Mouse (Mus musculus) hindbrain, embryonic 10.5 days (tissue): ENCODE data around the gene Hnf1b. TPM values are rescaled to one million over a fixed set of nuclear protein-coding genes. Genes with fewer than 3 reads are reported as not detected.

Source experiments
- DNase-seq: peaks from one replicate; pipeline ENCODE4 v3.0.0-alpha.2; 2017; ENCODE audit warnings: low spot score
- H3K27ac ChIP-seq: fragments of 300-500 bp; sonication (generic); 2 replicates; pipeline ENCODE4 v1.5.1; 2016; ENCODE audit warnings: mild to moderate bottlenecking, moderate library complexity
- H3K27me3 ChIP-seq: fragments of 300-500 bp; sonication (generic); 2 replicates; pipeline ENCODE4 v1.6.1; 2016; ENCODE audit warnings: mild to moderate bottlenecking; ENCODE audit not compliant: poor library complexity, insufficient read depth, severe bottlenecking
- H3K36me3 ChIP-seq: fragments of 300-500 bp; sonication (generic); 2 replicates; pipeline ENCODE4 v1.6.1; 2016; ENCODE audit warnings: mild to moderate bottlenecking, moderate library complexity
- H3K4me1 ChIP-seq: fragments of 300-500 bp; sonication (generic); replicated peaks from 2 replicates; pipeline ENCODE4 v1.6.1; 2016; ENCODE audit warnings: mild to moderate bottlenecking
- H3K4me3 ChIP-seq: fragments of 300-500 bp; sonication (generic); 2 replicates; pipeline ENCODE4 v1.5.1; 2016; ENCODE audit warnings: mild to moderate bottlenecking, moderate library complexity
- H3K9me3 ChIP-seq: fragments of 300-500 bp; sonication (generic); 2 replicates; pipeline ENCODE4 v1.6.1; 2016; ENCODE audit warnings: mild to moderate bottlenecking, moderate library complexity
- WGBS: fragments of 180-500 bp; shearing (Covaris S2); methylation state at CpG from one replicate; pipeline ENCODE4 v1.1.7; 2016; 5-methylcytosine and 5-hydroxymethylcytosine counted together
- polyA plus RNA-seq: library from polyadenylated mRNA; unstranded; fragments of >200 nt; fragmentation: Nextera tagmentation; extraction: Ambion mirVana; gene quantifications from 2 replicates; pipeline ENCODE4 v1.2.1, GENCODE M21; 2016

Hnf1b gene
- polyA plus RNA-seq = not detected in 2 replicates

DNA sequence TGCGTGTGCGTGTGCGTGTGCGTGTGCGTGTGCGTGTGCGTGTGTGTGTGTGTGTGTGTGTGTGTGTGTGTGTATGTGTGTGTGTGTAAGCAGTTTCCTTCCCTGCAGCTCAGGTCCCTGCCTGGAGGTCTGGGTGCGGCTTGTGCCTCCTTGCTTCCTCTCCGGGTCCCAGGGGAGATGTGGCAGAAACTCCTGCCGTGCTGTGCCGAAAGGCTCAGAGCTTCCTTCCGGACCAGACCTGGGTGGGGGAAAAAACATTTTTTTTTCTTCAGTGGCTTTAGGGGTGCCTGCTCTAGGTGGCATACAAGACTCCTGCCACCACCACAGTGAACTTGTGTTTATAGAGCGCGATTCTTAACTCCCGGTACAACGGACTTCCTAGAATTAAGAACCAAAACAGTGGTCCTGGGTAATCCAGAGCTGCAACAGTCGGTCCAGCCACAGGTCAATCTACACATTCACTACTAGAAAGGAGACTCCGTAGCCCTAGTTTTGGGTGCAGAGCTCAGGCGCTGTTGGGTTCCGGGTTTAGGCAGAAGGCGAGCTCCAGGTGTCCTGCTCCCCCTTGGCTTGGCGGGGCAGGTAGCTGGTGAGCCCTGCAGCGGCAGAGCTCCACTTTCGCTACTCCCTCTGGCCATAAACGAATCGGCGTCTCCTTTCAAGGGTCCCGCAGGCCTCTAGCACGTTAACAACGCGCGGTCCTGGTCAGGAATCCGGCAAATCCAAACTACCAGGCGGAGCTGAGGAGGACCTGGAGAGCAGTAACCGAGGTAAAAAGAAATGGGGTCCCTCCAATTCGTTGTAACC lies at the start of gene Hnf1b:
TSS of gene Hnf1b (plus strand) at position 535 of the 807 bp plus-strand sequence.
- peak within 1 kb of the TSS; percentile 25; the same call in 1 of the 2 replicates for H3K4me3 ChIP-seq
- H3K36me3 ChIP-seq = no peaks in the 10 kb centered on the region
- DNase-seq = peak; percentile 47
- peaks cover 41% of the 10 kb centered on the region for H3K4me1 ChIP-seq
- H3K9me3 ChIP-seq = no peaks in the 10 kb centered on the region
- H3K27ac ChIP-seq = no peak within 1 kb of the TSS
- WGBS = 2% methylated on average over 35 of the region's 36 CpGs
- peaks cover 85% of the 10 kb centered on the region for H3K27me3 ChIP-seq

DNA sequence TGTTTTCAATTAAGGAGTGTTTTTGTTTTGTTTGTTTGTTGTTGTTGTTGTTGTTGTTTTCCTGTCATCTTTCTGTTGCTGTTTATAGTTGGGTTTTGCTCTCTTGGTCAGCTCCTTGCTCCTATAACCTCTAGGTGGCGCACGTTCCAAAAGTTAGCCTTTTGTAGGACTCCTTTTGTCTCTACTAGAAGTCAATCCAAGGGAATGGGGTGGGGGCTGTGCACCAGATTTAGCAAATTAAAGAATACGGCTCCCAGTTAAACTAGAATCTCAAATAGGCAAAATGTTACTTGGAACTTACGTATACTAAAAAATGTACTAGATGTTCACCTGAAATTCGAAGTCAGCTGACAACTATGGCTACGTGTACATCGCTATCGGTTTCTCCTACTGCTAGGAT lies 47.7 kb upstream of the Hnf1b start:
- no peak overlapping the region for H3K4me3 ChIP-seq
- DNase-seq = peak; percentile 16
- no peaks in the 10 kb centered on the region for H3K27me3 ChIP-seq
- H3K36me3 ChIP-seq = no peaks in the 10 kb centered on the region
- 70% methylated on average over 8 of the region's 8 CpGs for WGBS
- no peak overlapping the region for H3K27ac ChIP-seq
- H3K4me1 ChIP-seq = peaks cover 4% of the 10 kb centered on the region; the same call in 1 of the 2 replicates
- no peaks in the 10 kb centered on the region for H3K9me3 ChIP-seq

DNA sequence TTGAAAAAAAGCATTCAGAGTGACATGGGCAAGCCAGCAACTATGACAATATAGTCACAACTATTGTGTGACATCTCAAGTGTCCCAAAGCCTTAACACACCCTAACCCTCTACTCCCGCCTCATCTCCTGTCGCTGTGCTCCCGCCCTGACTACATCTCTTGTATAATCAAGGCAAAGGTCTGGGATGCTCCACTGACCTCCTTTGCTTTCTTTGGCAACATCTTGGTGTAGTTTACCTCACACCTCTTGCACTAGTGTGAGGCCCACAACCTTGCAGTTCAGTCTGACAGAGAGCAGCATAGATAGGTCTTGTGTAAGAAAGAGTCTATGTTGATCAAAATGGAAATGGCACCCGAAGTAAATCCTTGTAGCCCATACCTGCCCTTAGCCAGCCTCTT lies 47.3 kb upstream of the Hnf1b start:
- DNase-seq = no peak
- H3K9me3 ChIP-seq = no peaks in the 10 kb centered on the region
- H3K36me3 ChIP-seq = no peaks in the 10 kb centered on the region
- H3K27ac ChIP-seq = no peak overlapping the region
- no peaks in the 10 kb centered on the region for H3K27me3 ChIP-seq
- peaks cover 4% of the 10 kb centered on the region; the same call in 1 of the 2 replicates for H3K4me1 ChIP-seq
- 91% methylated on average over 4 of the region's 4 CpGs for WGBS
- no peak overlapping the region for H3K4me3 ChIP-seq

DNA sequence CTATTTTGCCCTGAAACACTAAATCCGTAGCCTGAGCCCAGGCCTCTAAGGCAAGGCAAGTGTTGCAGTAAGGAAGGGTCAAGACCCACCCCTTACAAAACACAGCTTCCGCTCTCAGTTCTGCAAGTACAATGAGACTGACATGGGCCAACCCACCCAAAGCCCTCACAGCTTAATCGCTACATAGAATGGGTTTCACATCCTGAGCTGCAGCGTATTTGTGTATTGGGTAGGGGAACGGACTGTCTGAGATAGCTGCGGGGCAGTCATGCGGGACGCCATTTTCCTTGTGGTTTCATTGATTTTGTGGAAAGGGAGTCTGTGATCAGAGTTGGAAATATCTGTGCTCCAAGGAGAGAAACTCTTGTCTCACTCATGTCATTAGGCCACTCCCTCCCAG lies 39.4 kb upstream of the Hnf1b start:
- H3K27ac ChIP-seq = no peak overlapping the region
- WGBS = 79% methylated on average over 8 of the region's 8 CpGs
- no peak for DNase-seq

DNA sequence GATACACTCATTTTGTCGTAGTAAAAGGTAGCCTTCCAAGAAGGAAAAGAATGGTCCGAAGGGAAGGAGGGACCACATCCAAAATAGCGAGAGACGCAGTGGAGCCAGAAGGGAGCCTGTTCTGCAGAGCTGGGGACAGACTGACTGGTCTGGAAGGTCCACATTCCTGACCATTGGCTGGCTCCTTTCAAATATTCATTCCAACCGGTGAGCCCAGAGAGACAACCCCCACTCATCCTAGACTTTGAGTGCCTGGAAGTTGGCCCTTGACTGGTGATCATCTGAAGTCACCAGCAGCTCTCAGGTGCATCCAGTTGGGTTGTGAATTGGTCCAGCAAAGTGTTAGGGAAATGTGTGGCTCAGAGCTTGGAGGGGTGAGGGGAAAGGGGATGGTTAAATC lies 34.7 kb upstream of the Hnf1b start:
- Histone ChIP-seq H3K9me3 (no peaks in the 10 kb centered on the region), H3K36me3 (no peaks in the 10 kb centered on the region), H3K27ac (no peak overlapping the region), H3K4me1 (peaks cover 2% of the 10 kb centered on the region; the same call in 1 of the 2 replicates), H3K27me3 (0 out of 2 replicates have a peak, but pooled peaks cover 6% of the 10 kb centered on the region), H3K4me3 (no peak overlapping the region)
- no peak for DNase-seq
- WGBS = 83% methylated on average over 5 of the region's 5 CpGs

More for the DNA sequence above, 39.4 kb upstream of the Hnf1b start:
- H3K27me3 ChIP-seq = no peaks in the 10 kb centered on the region
- H3K9me3 ChIP-seq = no peaks in the 10 kb centered on the region
- H3K4me3 ChIP-seq = no peak overlapping the region
- H3K4me1 ChIP-seq = no peaks in the 10 kb centered on the region; the same call in 1 of the 2 replicates
- no peaks in the 10 kb centered on the region for H3K36me3 ChIP-seq

DNA sequence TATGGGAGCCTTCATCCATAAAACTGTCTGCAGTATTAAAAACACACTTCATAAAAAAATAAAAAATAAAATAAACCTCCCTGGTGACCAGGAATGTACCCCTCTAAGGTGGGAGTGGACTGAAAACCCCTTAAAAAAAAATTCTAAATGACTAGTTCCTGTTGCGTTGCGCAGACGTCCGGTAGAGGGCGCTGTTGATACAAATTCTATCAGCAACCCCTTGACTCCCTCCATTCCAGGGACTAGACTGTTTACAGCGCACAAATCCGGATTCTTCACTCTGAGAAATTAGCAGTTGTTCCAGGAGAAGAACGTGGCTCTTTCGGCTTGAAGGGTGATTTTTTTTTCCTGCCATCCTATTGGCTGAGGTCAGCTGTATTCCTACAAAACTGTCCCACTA lies 34.2 kb upstream of the Hnf1b start:
- no peak overlapping the region for H3K4me3 ChIP-seq
- no peak overlapping the region for H3K27ac ChIP-seq
- WGBS = 12% methylated on average over 9 of the region's 9 CpGs

DNA sequence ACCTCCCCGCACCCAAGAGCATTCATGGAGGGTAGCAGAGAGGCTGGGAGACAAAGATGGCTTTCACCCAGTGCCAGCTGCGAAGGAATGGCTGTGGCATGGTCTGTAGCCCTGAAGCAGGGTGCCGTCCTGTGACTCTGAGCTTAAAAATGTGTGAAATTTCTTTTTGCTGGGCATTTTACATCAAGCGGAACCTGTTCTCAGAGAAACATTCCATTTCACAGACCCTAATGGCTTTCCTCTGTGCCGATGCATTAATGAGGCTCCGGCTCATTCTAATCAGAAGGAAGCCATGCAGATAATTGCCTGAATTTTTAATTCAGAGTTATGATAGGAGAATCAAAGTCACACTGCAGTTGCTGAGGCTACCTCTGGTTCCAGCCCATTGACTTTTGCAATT lies 32.8 kb upstream of the Hnf1b start:
- H3K4me3 ChIP-seq = no peak overlapping the region
- no peaks in the 10 kb centered on the region for H3K36me3 ChIP-seq
- H3K4me1 ChIP-seq = 0 out of 2 replicates have a peak, but pooled peaks cover 2% of the 10 kb centered on the region
- 76% methylated on average over 6 of the region's 6 CpGs for WGBS
- H3K27ac ChIP-seq = no peak overlapping the region
- no peaks in the 10 kb centered on the region for H3K9me3 ChIP-seq
- no peak for DNase-seq
- H3K27me3 ChIP-seq = 0 out of 2 replicates have a peak, but pooled peaks cover 6% of the 10 kb centered on the region

More for the DNA sequence above, 34.2 kb upstream of the Hnf1b start:
- H3K27me3 ChIP-seq = 0 out of 2 replicates have a peak, but pooled peaks cover 6% of the 10 kb centered on the region
- no peaks in the 10 kb centered on the region for H3K9me3 ChIP-seq
- H3K4me1 ChIP-seq = 0 out of 2 replicates have a peak, but pooled peaks cover 2% of the 10 kb centered on the region
- no peaks in the 10 kb centered on the region for H3K36me3 ChIP-seq
- DNase-seq = peak; percentile 63

DNA sequence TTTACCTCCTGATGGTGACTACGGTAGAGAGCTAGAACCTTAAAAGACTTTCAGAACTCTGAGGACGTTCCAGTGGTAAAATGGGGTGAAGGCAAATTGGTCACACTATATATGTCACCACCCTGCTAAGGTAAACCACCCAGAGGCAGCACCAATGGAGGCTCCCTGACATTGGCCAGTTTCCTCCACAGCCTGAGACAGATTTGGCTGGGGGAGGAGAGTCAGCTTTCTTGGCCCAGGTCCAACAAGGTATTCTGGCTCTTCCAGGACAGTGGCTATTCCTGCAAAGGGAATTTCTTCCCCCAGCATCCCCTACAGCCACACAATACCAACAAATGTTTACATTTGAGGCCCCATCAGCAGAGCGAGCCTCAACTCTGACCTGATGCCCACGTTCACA lies 31.9 kb upstream of the Hnf1b start:
- Histone ChIP-seq H3K27me3 (0 out of 2 replicates have a peak, but pooled peaks cover 6% of the 10 kb centered on the region), H3K36me3 (no peaks in the 10 kb centered on the region), H3K4me3 (no peak overlapping the region), H3K4me1 (0 out of 2 replicates have a peak, but pooled peaks cover 2% of the 10 kb centered on the region), H3K9me3 (no peaks in the 10 kb centered on the region), H3K27ac (no peak overlapping the region)
- 78% methylated on average over 4 of the region's 4 CpGs for WGBS
- DNase-seq = no peak

DNA sequence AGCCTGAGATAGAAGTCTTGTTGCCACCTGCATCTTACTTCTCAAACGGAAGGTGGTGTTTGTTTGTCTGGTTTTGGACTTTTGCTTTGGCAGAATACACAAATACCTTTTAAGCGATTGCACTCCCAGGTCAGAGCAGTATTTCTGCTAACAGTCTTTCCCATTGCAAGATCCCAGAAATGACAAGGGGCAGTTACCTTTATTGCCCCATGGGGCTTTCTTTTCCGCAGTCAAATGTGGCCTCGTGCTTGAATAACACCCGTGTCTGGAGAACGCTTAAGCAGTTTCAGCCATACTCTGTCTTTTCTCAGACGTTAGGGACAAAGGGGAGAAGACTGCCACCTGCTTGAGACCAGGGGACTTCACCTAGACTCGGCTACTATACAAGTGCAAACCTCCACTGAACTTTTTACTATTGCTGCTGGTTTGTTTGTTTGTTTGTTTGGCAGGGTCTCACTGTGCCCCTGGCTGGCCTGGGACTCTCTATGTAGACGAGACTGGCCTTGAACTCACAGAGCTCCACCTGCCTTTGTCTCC lies 31.2 kb upstream of the Hnf1b start:
- Histone ChIP-seq H3K27ac (no peak overlapping the region), H3K9me3 (no peaks in the 10 kb centered on the region), H3K4me1 (0 out of 2 replicates have a peak, but pooled peaks cover 2% of the 10 kb centered on the region), H3K36me3 (no peaks in the 10 kb centered on the region), H3K4me3 (no peak overlapping the region), H3K27me3 (0 out of 2 replicates have a peak, but pooled peaks cover 6% of the 10 kb centered on the region)
- DNase-seq = no peak
- 65% methylated on average over 9 of the region's 9 CpGs for WGBS

DNA sequence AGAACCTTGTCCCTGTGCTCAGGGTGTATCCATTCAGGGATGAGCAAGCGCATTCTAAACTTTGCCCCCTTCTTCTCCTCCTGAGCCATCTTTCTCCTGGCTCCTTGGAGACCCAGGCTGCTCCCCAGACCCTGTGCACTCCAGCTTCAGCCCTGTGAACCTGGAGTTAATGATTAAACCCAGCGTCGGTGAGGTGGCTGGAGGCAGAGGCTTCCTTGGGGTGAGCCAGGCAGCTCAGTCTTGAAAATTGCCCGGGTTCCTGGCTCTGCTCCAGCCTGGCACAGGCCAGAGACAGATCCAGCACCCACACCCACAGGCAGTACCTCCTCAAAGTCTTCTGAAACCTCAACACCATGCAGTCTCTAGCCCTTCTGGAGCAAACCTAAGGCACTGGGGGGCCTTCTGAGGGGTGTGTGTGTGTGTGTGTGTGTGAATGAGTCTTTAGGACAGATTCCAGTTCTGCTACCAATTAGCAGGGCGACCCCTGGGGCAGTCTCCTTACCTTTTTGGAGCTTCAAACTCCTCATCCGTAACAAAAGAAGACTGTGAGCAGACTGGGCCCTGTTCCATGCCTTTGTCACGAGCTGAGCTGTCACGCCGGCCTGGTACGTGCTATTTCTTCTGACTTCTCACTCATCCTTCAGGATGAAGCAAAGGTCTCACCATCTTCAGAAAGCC lies 29.9 kb upstream of the Hnf1b start:
- Histone ChIP-seq H3K4me3 (no peak overlapping the region), H3K27me3 (0 out of 2 replicates have a peak, but pooled peaks cover 6% of the 10 kb centered on the region), H3K27ac (no peak overlapping the region), H3K4me1 (0 out of 2 replicates have a peak, but pooled peaks cover 2% of the 10 kb centered on the region), H3K36me3 (no peaks in the 10 kb centered on the region), H3K9me3 (no peaks in the 10 kb centered on the region)
- 46% methylated on average over 10 of the region's 10 CpGs for WGBS
- DNase-seq = no peak

DNA sequence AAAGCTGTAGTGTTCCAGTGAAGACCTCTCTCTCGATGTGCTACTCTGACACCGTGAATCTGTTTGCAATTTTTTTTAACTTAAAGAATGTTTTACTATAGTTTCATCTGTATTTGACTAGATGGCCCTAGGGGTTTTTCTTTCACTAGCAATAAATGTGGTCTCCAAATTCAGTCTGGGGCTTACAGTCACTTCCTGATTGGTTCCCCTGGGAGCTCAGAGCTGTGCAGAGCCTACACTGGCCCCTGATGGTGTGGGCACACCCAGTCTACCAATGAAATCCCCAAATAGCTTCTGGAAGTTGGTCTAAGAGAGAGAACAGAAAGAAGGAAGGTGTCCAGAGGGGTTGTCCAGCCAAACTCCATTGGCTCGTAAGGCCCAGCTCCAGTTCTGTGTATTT lies 23.7 kb upstream of the Hnf1b start:
- WGBS = 84% methylated on average over 3 of the region's 3 CpGs
- Histone ChIP-seq H3K9me3 (no peaks in the 10 kb centered on the region), H3K4me3 (no peak overlapping the region)

DNA sequence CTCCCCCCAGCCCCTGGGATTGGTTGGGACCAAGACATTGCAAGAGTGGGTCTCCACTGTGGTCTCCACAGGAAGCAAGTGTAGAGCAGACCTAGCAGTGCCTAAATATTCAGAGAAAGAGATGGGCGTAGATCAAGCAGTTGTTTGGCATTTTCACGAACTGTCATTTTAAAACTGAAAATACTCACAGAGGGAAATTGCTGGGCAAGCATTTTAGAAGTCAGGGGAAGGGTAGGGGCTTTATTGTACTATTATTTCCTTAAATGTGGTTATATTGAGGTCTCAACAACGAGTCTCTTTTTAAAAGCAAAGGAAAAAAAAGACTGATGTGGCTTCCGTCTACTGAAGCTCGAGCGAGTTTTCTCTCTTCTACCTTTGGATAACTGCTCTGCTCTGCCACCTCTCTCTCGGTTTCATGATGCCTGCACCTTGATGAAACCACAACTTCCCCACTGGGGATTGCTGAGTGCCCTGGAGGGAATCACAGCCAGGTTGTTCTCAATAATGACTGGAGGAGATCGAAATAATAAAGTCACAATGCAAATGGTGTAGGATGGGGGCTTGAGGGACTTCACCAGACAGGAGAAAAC lies 21.2 kb upstream of the Hnf1b start:
- Histone ChIP-seq H3K36me3 (no peaks in the 10 kb centered on the region), H3K27me3 (no peaks in the 10 kb centered on the region), H3K9me3 (no peaks in the 10 kb centered on the region), H3K4me3 (no peak overlapping the region), H3K27ac (no peak overlapping the region), H3K4me1 (no peaks in the 10 kb centered on the region)
- 82% methylated on average over 8 of the region's 8 CpGs for WGBS
- DNase-seq = no peak

More for the DNA sequence above, 23.7 kb upstream of the Hnf1b start:
- H3K36me3 ChIP-seq = no peaks in the 10 kb centered on the region
- H3K27me3 ChIP-seq = no peaks in the 10 kb centered on the region
- no peak overlapping the region for H3K27ac ChIP-seq
- no peak for DNase-seq
- no peaks in the 10 kb centered on the region for H3K4me1 ChIP-seq
